Mouse (Mus musculus): ENCODE measurements around the gene Cygb. TPM values are rescaled to one million over a fixed set of nuclear protein-coding genes. Genes with fewer than 3 reads are reported as not detected.

The Cygb gene
- total RNA-seq, 2 experiments from 2014 or later = 16.8 to 22.8 TPM

- no peak for DNase-seq
- intact Hi-C loops (cut with DNase I; ENCODE audit: low total_unique reads) = loop anchor here (5.0 kb wide), 1 partner anchor 148 kb away; no protein-coding TSS in a partner anchor
Observed at GRCm38 (mm10) chr11:116659027-116659621, 5.0 kb upstream of the Cygb start.

- intact Hi-C loops (cut with DNase I; ENCODE audit: low total_unique reads) = loop anchor here (5.0 kb wide), 1 partner anchor 149 kb away; no protein-coding TSS in a partner anchor
- DNase-seq = no peak
Observed at GRCm38 (mm10) chr11:116658238-116658637, 4.1 kb upstream of the Cygb start.

- intact Hi-C loops (cut with DNase I; ENCODE audit: low total_unique reads) = loop anchor here (5.0 kb wide), 1 partner anchor 150 kb away; no protein-coding TSS in a partner anchor
- peak; percentile 94 for DNase-seq
Observed at GRCm38 (mm10) chr11:116657311-116658223, 3.5 kb upstream of the Cygb start.

- DNase-seq = no peak
- intact Hi-C loops (cut with DNase I; ENCODE audit: low total_unique reads) = loop anchor here (5.0 kb wide), 1 partner anchor 151 kb away; no protein-coding TSS in a partner anchor
Observed at GRCm38 (mm10) chr11:116656348-116657191, 2.5 kb upstream of the Cygb start.

DNA sequence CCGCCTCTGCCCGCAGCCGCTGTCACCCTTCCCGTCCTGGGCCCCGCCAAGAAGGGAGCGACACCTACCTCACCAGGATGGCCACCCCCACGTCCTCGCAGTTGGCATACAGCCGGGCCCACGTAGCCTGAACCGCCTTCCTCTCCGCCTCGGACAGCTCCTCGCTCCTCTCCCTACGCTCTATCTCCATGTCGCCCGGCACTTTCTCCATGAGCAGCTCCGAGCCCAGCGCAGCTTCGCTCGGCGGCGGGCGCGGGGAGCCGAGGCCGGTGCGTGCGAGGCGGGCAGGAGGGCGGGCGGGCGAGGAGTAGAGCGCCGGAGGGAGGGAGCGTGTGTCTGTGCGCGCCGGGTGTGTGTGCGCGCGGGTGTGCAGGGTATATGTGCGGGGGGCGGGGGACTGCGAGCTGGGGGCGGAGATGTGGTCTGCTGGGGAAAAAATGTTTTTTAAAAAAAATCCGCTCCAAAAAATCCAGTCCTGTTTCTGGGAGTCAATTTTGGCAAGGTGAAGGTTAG lies 348 bp downstream of the Cygb start:
- intact Hi-C loops (cut with DNase I; ENCODE audit: low total_unique reads) = no loop called here
- DNase-seq = peak; percentile 62

GRCm38 (mm10) chr11:116653234-116653633 lies 879 bp downstream of the Cygb start, which contains the start of gene Prcd:
Gene Prcd, plus strand, starts transcription at chr11:116653534.
- no peak for DNase-seq
- intact Hi-C loops (cut with DNase I; ENCODE audit: low total_unique reads) = no loop called here

- intact Hi-C loops (cut with DNase I; ENCODE audit: low total_unique reads) = no loop called here
- no peak for DNase-seq
Observed at GRCm38 (mm10) chr11:116652330-116653098, 1.6 kb downstream of the Cygb start.

DNA sequence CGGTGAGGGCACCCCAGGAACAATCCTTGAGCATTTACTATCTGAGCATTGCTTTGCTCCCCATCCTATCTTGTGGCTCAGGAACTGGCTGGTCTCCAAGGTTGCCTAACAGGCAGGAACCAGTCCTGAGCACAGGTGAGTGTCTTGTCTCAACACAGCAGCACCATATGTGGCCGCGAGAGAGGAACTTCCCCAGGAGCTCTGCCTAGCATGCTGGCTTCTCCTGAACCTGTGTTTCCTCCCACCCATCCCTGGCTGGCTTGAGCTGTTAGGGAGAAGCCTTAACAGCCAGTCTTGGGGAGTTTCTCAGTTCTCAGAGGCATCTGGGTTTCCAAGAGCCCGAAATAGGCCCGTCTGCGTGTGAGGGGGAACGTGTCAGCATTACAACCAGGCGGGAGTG lies 2.8 kb downstream of the Cygb start:
- intact Hi-C loops (cut with DNase I; ENCODE audit: low total_unique reads) = no loop called here
- no peak for DNase-seq

DNA sequence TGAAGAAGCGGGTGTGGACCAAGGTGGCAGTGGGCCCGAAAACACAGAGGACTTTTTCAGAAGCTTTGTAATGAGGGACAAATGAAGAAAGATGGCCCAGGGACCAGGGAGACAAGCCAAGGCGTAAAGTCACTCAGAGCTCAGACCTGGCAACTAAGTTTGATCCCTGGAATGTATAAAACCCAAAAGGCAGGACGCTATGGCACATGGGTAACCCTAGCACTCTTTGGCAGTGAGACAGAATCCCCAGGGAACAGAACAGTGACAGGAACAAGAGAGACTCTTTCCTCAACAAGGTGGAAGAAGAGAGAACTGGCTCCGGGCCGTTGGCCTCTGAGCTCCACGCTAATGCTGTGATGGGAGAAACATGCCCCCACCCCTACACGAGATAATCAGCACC lies 3.3 kb downstream of the Cygb start:
- DNase-seq = no peak
- intact Hi-C loops (cut with DNase I; ENCODE audit: low total_unique reads) = no loop called here

GRCm38 (mm10) chr11:116649711-116650337 lies 4.3 kb downstream of the Cygb start:
- DNase-seq = no peak
- intact Hi-C loops (cut with DNase I; ENCODE audit: low total_unique reads) = no loop called here

- no peak for DNase-seq
- intact Hi-C loops (cut with DNase I; ENCODE audit: low total_unique reads) = no loop called here
Observed at GRCm38 (mm10) chr11:116648976-116649375, 5.1 kb downstream of the Cygb start.

GRCm38 (mm10) chr11:116648213-116648921 lies 5.7 kb downstream of the Cygb start:
- DNase-seq = peak; percentile 68

GRCm38 (mm10) chr11:116647340-116647991 lies 6.6 kb downstream of the Cygb start:
- peak; percentile 76 for DNase-seq
- intact Hi-C loops (cut with DNase I; ENCODE audit: low total_unique reads) = loop anchor here (2.0 kb wide), 1 partner anchor 21 kb away; no protein-coding TSS in a partner anchor

More at GRCm38 (mm10) chr11:116648213-116648921, 5.7 kb downstream of the Cygb start:
- intact Hi-C loops (cut with DNase I; ENCODE audit: low total_unique reads) = no loop called here

DNA sequence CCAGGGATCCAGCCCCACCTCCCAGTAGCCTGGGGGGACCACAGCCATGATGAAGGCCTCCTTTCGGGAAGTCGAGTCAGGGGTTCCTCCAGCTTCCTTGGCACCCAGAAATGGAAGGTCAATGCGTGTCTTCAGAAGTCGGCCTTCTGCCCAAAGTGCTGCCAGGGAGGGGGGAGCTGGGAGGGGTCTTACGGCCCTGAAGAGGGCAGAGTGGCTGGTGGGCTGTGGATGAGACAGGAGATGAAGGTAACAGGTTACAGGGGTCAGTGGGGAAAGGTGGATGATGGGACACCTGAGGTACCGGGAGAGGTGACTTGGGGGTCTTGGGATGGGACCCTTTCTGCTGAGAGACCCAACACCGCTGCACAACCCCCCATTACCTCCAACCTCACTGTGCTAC lies 7.3 kb downstream of the Cygb start:
- intact Hi-C loops (cut with DNase I; ENCODE audit: low total_unique reads) = loop anchor here (2.0 kb wide), 1 partner anchor 22 kb away; no protein-coding TSS in a partner anchor

DNA sequence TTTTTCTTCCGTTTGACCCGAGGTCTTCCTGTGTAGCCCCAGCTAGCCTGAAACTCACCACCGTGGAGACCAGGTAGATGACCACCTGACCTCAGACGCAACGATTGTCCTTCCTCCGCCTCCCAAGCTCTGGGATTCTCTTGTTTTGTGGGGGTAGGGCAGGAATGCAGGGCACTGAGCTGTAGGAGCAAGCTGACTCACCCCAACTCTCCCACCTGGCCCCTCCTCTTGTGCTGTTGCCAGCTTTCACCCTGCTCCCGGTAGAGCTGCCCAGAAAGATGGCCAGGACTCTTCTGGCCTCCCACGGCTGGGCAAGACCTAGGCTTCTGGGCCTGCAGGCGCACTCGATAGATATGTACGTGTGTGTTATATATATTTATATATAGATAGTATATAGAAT lies 8.0 kb downstream of the Cygb start:
- intact Hi-C loops (cut with DNase I; ENCODE audit: low total_unique reads) = loop anchor here (2.0 kb wide), 1 partner anchor 23 kb away; no protein-coding TSS in a partner anchor
- no peak for DNase-seq

More for the DNA sequence above, 7.3 kb downstream of the Cygb start:
- no peak for DNase-seq

DNA sequence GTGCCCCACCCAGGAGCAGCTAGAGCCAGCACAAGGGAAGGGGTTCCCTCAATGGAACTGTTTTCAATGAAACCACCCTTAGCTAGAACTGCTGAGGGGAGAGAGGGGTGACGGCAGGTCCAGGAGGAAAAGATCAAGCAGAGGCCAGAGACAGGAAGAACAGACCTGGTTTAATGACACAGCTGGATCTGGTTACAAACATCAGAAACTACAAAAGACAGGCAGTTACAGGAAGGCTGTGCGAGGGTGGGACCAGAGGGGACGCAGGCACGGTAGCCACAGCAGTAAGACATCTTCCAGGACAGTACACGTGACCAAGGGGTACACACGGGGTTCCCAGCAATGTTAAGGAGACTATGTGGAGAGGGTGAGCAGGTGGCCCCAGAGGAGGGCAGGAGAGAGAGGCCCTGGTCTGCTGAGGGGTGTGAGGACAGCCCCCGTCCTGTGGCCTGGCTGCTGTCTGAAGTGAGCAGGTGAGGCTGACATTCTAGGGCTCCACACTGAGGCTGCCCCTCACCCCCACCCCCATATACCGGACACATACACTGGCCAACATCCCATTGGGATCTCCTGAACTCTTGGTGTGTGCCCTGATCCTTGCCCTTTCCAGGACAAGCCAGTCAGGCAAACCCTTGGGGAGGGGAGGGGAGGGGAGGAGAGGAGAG lies 8.5 kb downstream of the Cygb start:
- intact Hi-C loops (cut with DNase I; ENCODE audit: low total_unique reads) = loop anchor here (2.0 kb wide), 1 partner anchor 23 kb away; no protein-coding TSS in a partner anchor
- DNase-seq = no peak
